Mouse (Mus musculus): ENCODE measurements at regions not wholly inside any gene's neighbourhood (a gene's known extent, or its start where the extent isn't known, plus 50 kb on each side); places are given as distances from the start of the nearest gene placed in this dataset.

GRCm38 (mm10) chr2:180402433-180402832, 53.6 kb upstream of the Slco4a1 start:
- TF ChIP-seq POLR2A (IDR thresholded peaks at IDR 0.05; ENCODE audit: borderline replicate concordance, insufficient read depth, low read length) (no peak), CTCF (IDR thresholded peaks at IDR 0.05; ENCODE audit: borderline replicate concordance, insufficient read depth, low read depth, low read length) (no peak)
